Mouse (Mus musculus) frontal cortex, adult 2 months (tissue): ENCODE measurements around the gene Tex21. TPM values are rescaled to one million over a fixed set of nuclear protein-coding genes. Genes with fewer than 3 reads are reported as not detected.
A peak's percentile ranks its signal among the peaks of the same experiment; 100 is the strongest.
"Not testable (repeated sequence)": the region's sequence is repeated elsewhere in the genome, so short reads cannot be mapped to it uniquely, and the experiment has no call there.

Source experiments
- DNase-seq, 2 experiments: peaks; one replicate each; pipeline ENCODE4 v3.0.0; 2022; ENCODE audit warnings: low spot score in 1 of 2; ENCODE audit errors: extremely low spot score in 1 of 2
- polyA plus RNA-seq: library from polyadenylated mRNA; depleted of rRNA; stranded (reverse); fragments of >200 nt; gene quantifications from 2 replicates; pipeline ENCODE4 v1.2.3, GENCODE M21; 2012

Gene Tex21
- polyA plus RNA-seq, 1 experiment: not detected

DNA sequence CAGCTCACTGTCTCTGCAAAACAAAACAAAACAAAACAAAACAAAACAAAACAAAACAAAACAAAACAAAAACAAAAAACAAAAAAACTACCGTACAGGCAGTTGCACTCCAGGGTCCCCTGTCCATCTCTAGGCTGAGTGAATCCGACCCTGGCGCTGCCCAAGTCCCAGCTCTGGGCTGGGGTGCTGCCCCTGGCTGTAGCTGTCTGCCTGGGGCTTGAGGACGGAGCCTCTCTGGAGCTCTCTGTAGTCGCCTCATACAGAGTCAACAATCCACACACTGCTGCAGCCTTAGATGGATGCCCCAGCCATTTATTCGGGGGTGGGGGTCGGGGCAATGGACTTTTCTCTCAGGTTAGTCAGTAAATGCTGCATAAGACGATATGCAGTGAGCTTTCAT lies 49.5 kb downstream of the Tex21 start:
- DNase-seq: no peak

DNA sequence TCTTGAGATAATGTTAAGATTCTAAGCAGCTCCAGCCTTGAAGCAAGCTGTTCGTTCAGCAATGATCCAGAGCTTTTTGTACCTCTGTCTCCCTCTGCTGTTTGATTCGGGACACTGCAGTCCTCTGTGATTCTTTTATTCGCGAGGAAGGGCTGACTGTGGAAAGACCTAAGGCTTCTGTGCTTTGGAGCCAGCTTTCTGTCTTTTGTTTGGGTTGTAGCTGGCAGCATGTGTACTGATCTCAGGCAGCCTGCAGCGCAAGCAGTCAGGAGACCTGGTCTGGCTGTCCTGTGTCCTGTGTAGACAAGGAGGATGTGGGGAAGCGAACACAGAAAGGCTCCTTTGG lies 49.9 kb downstream of the Tex21 start:
- peak; percentile 67 to 93 for DNase-seq

DNA sequence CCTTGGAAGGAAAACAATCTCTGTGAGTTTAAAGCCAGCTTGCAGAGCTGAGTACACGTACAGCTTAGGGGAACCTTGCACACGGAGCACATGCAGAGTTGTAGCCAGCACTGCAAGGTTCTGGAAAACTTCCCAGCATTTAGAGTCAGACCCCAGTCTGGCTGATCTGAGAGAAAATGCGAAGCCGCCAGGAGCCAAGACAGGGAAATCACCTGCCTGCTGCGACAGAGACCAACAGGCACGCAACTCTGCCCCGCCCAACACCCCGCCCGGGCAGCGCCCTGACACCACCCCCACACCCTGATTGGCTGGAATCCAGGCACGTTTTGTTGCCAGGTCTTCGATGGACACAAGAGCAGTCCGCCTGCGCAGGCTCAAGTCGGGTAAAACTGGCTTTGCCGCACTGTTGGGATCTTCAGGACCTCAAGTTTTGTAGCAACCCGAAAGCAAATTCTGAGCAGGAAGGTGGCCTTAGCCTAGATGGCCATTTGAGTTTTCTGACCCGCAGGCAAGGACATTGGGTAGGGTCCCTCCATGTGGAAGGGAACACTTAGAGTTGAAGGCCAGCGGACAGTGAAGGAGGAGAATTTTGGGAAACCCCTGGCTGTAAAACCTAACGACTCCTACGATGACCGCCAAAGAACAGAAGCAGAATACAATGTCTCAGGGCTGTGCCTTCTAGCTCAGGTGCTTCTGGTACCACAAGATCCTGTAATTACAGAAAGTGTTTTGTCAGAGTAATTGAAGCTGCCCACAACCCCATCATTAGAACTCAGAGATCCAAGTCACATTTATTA lies 50.4 kb downstream of the Tex21 start:
- peak; percentile 14 to 56 for DNase-seq

DNA sequence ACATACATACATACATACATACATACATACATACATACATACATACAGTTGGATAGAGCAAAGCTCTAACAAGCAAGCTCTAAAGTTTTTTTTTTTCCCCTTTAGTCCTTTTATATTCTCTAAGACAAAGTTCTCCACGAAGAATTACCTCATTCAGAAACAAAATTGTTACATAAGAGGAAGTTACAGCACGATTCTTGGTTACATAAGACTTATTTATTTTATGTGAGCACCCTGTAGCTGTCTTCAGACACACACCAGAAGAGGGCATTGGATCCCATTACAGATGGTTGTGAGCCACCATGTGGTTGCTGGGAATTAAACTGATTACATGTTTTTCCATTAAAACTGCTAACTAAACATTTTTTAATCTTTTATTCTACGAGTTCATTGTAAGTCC lies 52.0 kb downstream of the Tex21 start:
- DNase-seq: peak in 1 of 2 experiments; percentile 16

DNA sequence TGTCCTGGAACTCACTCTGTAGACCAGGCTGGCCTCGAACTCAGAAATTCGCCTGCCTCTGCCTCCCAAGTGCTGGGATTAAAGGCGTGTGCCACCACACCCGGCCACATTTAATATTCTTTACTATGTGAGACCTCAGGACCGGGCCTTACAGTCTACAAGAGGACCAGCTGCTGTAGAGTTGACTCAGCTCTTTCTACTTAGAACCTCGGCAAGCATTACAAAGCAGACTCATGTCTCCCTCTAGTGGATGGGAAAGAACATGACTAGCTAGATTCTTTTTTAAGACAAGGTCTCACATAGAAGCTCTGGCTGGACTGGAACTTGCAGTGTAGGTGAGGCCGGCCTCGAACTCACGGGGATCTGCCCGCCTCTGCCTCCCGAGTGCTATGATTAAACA lies 55.6 kb downstream of the Tex21 start:
- DNase-seq: peak in 1 of 2 experiments; percentile 69

DNA sequence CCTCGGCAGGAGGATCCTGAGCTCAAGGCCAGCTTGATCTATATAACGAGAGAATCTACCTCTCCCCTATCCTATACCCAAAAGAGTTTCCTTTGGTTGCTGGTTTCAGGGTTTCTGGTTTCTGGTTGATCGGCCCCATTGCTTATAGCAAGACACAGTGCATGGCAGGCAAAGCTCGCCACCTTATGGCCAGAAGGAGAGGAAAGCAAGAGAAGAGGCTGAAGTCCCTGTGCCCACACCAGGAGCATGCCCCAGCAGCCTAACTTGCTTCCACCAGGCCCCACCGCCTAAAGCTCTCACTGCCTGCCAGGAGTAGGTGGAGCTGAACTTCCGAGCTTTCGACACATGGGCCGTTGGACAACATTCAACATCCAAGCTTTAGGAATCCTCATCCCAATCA lies 58.7 kb downstream of the Tex21 start:
- DNase-seq: peak; percentile 14 to 71

DNA sequence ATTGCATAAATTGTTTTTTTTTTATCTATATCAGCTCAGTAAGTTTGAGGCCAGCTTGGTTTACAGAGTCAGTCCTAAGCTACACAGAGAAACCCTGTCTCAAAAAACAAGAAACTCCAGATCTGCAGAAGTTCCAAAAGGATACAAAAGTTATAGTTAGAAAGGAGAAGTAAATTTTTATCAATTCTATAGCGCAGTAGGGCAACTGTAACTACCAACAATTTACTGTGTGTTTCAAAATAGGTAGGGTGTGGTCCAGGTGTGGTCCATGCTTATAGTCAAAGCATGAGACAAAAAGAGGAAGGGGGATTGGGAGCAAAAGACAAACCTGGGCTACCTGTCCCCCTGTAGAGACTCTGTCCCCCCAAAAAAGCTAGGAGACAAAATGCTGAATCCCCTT lies 60.1 kb downstream of the Tex21 start:
- DNase-seq: no peak

DNA sequence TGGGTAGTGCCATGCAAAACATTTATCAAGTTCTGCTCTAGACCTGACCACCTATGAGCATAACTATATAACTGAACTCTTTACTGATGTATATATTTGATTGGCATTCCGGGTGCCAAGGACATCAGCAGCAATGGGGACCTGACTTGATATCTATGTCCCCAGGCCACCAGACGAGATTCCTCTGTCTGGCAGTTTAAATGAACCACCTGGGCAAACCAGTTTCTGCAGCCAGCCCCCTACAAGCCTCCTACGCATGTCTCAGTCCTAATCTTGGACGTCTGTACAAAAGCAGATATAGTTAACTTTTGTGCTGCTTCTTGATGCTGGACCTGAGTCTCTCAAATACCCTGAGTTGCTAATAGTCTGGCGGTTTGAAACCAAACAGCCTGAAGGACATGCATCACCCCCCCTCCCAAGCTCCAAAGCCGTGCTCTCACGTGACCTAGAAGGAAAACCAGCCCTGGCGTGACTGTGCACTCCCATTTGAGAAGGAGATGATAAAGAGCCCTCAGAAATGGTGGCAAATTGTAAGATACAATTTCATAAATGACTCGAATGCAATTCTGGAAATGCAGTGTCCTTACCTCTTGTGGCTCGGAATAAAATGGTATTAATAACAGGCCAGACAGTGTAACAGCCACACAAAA lies 61.3 kb downstream of the Tex21 start:
- no peak for DNase-seq

DNA sequence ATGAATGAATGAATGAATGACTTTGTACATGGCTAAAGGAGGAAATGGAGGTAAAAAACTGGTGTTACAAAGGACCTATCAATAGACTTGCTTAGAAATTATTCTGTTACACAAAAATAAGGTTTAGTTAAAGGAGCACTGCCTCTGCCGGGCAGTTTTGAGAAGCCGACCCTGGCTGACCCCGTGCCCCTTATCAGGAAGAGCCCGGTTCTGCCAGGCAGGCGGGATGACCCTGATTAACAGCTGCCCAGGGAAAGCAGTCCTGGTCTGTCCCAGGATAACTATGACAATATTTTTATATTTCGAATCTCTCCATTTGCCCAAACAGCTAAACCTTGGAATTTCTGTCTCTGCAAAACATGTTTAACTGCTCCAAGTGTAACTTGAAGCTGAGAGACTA lies 62.3 kb downstream of the Tex21 start:
- no peak for DNase-seq

DNA sequence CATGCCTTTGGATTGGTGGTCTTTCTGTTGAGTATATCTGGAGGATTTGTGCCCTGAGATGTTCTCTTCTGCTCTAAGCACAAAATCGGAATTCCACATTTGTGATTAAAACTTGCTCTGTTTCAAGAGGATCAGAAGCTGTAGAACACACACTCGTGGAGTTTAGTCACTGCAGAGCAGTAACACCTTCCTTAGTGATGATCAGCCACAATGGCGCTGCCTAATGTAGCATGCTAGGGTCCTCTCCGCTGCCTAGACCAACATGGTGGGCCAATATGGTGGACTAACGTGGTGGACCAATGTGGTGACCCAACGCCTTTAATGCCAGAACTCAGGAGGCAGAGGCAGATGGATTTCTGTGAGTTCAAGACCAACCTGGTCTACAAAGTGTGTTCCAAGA lies 63.7 kb downstream of the Tex21 start:
- no peak for DNase-seq

DNA sequence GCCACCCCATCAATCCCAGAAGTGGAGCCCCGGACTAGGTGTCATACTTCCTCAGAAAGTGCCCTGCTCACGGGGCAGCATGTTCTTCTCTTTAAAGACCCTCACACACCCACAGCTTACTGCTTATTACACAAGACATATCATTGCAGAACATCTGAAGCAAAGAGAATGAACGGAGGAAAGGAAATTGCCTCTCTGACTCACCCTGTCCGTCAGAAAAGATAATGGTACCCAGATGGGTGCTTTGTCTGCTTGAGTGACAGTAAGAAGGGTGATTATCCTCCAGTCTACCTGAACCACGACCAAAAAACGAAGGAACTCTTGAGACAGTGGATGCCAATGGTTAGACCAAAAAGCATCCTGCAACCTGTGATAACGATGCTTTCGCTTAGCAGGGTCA lies 65.1 kb downstream of the Tex21 start:
- no peak for DNase-seq

DNA sequence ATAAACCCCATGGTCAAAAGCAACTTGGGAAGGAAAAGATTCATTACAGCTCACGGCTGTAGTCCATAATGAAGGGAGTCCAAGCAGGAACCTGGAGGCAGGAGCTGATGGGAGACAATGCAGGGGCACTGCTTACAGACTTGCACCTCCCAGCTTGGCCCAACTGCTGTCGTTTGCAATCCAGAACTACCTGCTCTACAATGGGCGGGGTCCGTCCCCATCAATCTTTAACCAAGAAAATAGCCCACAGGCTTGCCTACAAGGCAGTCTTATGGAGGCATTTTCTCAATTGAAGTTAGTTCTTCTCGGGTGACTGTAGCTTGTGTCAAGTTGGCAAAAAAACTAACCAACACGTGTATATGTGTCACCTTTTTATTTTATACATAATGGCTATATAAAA lies 66.1 kb downstream of the Tex21 start:
- DNase-seq: no peak

DNA sequence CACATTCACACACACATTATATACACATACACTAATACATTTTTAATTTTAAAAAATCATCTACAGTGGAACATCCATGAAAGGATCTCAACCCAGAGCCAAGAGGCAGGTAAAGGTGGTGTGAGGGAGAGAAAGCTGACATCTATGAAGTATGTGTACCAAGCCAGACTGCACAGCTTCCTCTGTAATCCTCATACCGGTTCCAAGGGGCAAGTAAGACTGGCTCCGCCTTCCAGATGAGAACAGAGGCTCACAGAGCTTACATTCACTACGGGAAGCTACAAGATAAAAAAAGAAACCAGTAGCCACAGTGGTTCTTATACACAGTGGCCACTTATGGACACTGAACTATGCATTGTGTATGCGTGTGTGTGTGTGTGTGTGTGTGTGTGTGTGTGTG lies 67.0 kb downstream of the Tex21 start:
- no peak for DNase-seq

DNA sequence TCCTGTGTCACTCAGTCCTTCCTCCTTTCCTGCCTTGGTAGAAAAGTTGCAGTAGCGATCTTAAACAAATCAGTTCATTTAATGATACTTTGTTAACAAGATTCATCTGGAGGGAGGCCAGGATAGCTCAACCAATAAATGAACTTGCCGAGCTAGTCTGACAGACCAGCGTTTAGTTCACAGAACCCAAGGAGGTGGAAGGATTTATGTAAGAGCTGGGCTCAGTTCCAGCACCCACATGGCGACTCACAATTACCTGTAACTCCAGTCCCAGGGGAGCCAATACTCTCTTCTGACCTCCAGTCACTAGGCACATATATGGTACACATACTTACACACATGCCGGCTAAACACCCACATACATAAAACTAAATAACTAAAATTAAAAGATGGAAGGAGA lies 67.5 kb downstream of the Tex21 start:
- no peak for DNase-seq

DNA sequence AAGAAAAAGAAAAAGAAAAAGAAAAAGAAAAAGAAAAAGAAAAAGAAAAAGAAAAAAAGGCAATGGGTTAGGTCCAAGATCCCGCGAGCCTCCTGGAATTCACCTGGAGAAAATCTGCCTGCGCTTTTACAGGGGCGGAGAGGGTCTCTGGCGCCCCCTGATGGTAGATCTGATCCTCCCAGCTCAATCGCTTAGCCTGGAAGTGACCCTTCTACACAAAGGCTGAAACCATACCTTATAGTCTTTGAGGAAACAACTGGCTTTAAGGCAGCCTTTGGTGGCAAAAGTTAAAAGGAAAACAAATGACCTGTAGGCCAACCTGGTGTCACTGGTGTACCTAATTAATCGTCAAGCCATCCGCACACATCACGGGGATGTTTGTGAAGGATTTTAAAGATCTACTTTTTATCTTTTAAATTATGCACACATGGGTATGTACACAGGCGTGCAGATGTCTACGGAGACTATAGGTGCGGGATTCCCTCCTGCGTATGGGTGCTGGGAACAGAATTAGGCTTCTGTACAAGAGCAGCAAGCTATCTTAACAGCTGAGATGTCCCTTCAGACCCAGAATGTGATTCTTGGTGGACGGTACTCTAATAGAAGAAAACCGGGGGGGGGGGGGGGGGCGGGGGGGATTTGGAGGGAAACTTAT lies 68.6 kb downstream of the Tex21 start:
- peak in 1 of 2 experiments; percentile 75 for DNase-seq

DNA sequence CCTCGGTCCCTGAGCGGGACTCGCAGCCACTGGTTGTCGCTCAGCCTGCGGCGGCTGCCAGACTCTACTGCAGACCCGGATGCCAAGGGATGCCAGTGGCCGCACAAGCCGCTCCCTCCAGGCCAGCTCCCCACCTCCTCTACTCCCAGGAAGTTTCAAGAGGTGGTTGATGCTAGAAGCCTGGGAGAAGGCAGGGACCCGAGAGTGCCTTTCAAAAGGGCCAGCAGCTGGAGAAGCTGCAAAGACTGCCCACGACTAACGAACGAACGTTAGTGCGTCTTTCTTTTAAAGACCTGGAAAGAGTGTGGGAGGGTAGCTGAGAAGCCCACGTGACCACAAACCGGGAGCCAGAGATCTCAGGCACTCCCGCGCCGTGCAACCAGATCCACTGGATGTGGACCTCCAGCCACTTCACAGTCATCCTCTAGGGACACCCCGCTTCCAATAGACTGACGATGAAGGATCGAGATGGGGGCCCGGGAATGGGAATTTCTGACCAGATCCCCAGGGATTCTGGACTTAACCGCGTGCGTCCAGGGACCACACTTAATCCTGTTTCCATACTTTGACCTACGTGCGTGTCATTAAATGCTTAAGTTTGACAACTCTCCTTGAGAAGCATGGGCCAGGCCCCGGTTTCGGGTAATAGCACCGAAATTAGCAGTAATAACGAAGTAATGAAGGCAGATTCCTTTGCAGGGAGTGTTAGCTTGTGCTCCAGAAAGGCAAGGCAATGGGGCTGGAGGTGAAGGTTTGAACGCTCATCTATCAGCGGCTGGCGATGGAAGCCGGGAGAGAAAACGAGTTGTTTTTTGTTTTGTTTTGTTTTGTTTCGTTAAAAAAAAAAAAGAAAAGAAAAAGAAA lies 69.3 kb downstream of the Tex21 start, which contains the start of gene Esr2:
TSS of gene Esr2 (minus strand) at position 260 of the 864 bp plus-strand sequence.
- no peak for DNase-seq

DNA sequence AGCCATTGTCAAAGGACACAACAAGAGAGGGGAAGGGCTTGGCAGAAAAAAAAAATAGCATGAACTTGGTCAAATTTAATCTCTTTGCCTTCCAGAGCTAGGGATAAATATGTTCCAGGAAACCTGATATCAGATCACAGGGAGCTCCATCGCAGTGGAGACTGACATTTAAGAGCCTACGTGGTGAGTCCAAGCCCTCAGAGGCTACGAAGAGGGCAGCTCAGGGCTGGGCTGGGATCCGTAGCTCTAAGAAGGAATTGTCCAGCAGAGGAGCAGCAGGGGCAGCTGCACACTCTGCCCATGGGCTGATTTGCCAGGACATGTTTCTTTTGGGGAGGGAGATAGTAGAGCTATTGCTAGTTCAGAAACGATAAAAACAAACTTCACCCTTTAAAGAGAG lies 80.9 kb downstream of the Tex21 start:
- DNase-seq: no peak

DNA sequence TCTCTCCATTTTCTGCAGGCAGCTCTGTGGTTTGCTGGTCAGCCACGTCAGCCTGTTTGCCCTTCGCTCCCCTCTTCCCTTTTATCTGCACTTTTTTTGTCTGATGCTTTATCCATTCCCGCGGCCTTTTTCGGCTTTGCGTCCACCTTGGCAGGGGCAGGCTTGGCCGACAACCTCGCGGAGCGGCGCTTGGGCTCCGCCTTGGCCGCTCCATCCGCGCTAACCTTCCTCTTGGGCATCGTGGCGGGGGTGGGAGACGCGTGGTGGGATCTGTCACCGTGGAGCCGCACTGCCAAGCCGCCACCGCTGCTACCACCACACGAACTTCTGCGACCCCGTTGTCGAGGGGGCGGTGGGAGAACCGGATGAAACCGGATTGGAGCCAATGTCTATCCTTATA lies 94.2 kb downstream of the Tex21 start:
- not testable (repeated sequence) for DNase-seq
